Mouse (Mus musculus) forebrain, embryonic 11.5 days (tissue): ENCODE results near the gene Slc25a22. TPM values are rescaled to one million over a fixed set of nuclear protein-coding genes. Genes with fewer than 3 reads are reported as not detected.
"Not testable (repeated sequence)": the region's sequence is repeated elsewhere in the genome, so short reads cannot be mapped to it uniquely, and the experiment has no call there.

Experiments used
- ATAC-seq: fragments of 200-750 bp; cut with Nextera tagmentation; replicated peaks from 2 replicates; pipeline ENCODE4 v1.8.0; 2017; ENCODE audit warnings: moderate TSS enrichment; ENCODE audit not compliant: low FRiP score
- DNase-seq: peaks from one replicate; pipeline ENCODE4 v3.0.0-alpha.2; 2017; ENCODE audit warnings: low spot score
- H3K27ac ChIP-seq: fragments of 300-500 bp; sonication (generic); 2 replicates; pipeline ENCODE4 v1.5.1; 2014; ENCODE audit warnings: low read depth, low read length
- H3K27me3 ChIP-seq: fragments of 300-500 bp; sonication (generic); 2 replicates; pipeline ENCODE4 v1.6.1; 2014; ENCODE audit warnings: mild to moderate bottlenecking, low read length, mixed read lengths; ENCODE audit not compliant: control insufficient read depth, insufficient read depth
- H3K36me3 ChIP-seq: fragments of 300-500 bp; sonication (generic); 2 replicates; pipeline ENCODE4 v1.6.1; 2014; ENCODE audit warnings: mild to moderate bottlenecking, low read length, moderate library complexity, mixed read lengths; ENCODE audit not compliant: control insufficient read depth, insufficient read depth
- H3K4me1 ChIP-seq: fragments of 300-500 bp; sonication (generic); replicated peaks from 2 replicates; pipeline ENCODE4 v1.6.1; 2014; ENCODE audit warnings: low read length, mixed read lengths; ENCODE audit not compliant: control insufficient read depth, insufficient read depth
- H3K4me2 ChIP-seq: fragments of 300-500 bp; sonication (generic); 2 replicates; pipeline ENCODE4 v1.6.1; 2014; ENCODE audit warnings: low read depth, mild to moderate bottlenecking, low read length, moderate library complexity, mixed read lengths; ENCODE audit not compliant: severe bottlenecking
- H3K4me3 ChIP-seq: fragments of 300-500 bp; sonication (generic); 2 replicates; pipeline ENCODE4 v1.5.1; 2014; ENCODE audit warnings: low read depth, low read length
- H3K9ac ChIP-seq: fragments of 300-500 bp; sonication (generic); 2 replicates; pipeline ENCODE4 v1.6.1; 2014; ENCODE audit warnings: low read length
- H3K9me3 ChIP-seq: fragments of 300-500 bp; sonication (generic); 2 replicates; pipeline ENCODE4 v1.6.1; 2016; ENCODE audit warnings: low read length, mixed read lengths; ENCODE audit not compliant: control insufficient read depth
- WGBS: fragments of 180-500 bp; shearing (Covaris S2); extraction: QIAGEN DNeasy Blood & Tissue Kit; methylation state at CpG from one replicate; pipeline ENCODE4 v1.1.7; 2014; 5-methylcytosine and 5-hydroxymethylcytosine counted together
- polyA plus RNA-seq: library from polyadenylated mRNA; unstranded; fragments of >200 nt; fragmentation: Nextera tagmentation; extraction: Ambion mirVana; gene quantifications from 2 replicates; pipeline ENCODE4 v1.2.1, GENCODE M21; 2014

The Slc25a22 gene
- polyA plus RNA-seq, 1 experiment from 2014 or later: 46.0 TPM

- no peak overlapping the region for H3K9ac ChIP-seq
- H3K27me3 ChIP-seq: no peaks in the 10 kb centered on the region
- H3K36me3 ChIP-seq: peaks cover 3% of the 10 kb centered on the region; the same call in 1 of the 2 replicates
- WGBS: 94% methylated on average over 8 of the region's 8 CpGs
- DNase-seq (peak; percentile 40), ATAC-seq (no peak)
- 0 out of 2 replicates have a peak, but pooled peaks cover 3% of the 10 kb centered on the region for H3K4me1 ChIP-seq
- no peak overlapping the region for H3K27ac ChIP-seq
- no peak overlapping the region for H3K4me3 ChIP-seq
- H3K9me3 ChIP-seq: no peaks in the 10 kb centered on the region
- H3K4me2 ChIP-seq: no peak overlapping the region
Measured at GRCm38 (mm10) chr7:141410631-141411030, 27.1 kb downstream of the Slc25a22 start.

GRCm38 (mm10) chr7:141408833-141409232 lies 28.9 kb downstream of the Slc25a22 start:
- 15% methylated on average over 11 of the region's 11 CpGs for WGBS
- H3K4me3 ChIP-seq: no peak overlapping the region
- ATAC-seq: peak; percentile 73
- H3K4me1 ChIP-seq: 0 out of 2 replicates have a peak, but pooled peaks cover 3% of the 10 kb centered on the region
- no peak overlapping the region for H3K9ac ChIP-seq
- H3K9me3 ChIP-seq: no peaks in the 10 kb centered on the region
- H3K27me3 ChIP-seq: no peaks in the 10 kb centered on the region
- H3K27ac ChIP-seq: no peak overlapping the region
- no peak overlapping the region for H3K4me2 ChIP-seq
- H3K36me3 ChIP-seq: peaks cover 3% of the 10 kb centered on the region; the same call in 1 of the 2 replicates
- DNase-seq: peak; percentile 93

GRCm38 (mm10) chr7:141407670-141408069 lies 30.0 kb downstream of the Slc25a22 start:
- not testable (repeated sequence) for H3K27ac ChIP-seq, DNase-seq, ATAC-seq, H3K4me1 ChIP-seq, H3K9ac ChIP-seq, H3K4me3 ChIP-seq, H3K27me3 ChIP-seq, H3K36me3 ChIP-seq, H3K9me3 ChIP-seq, H3K4me2 ChIP-seq
- 95% methylated on average over 7 of the region's 7 CpGs for WGBS

- Histone ChIP-seq H3K9me3 (no peaks in the 10 kb centered on the region), H3K4me1 (no peaks in the 10 kb centered on the region), H3K36me3 (peaks cover 3% of the 10 kb centered on the region), H3K9ac (no peak overlapping the region), H3K27ac (no peak overlapping the region), H3K4me2 (no peak overlapping the region), H3K27me3 (no peaks in the 10 kb centered on the region), H3K4me3 (no peak overlapping the region)
- WGBS: 86% methylated on average over 4 of the region's 4 CpGs
- ATAC-seq (no peak), DNase-seq (no peak)
Measured at GRCm38 (mm10) chr7:141405466-141405865, 32.2 kb downstream of the Slc25a22 start.

GRCm38 (mm10) chr7:141403305-141403704 lies 34.4 kb downstream of the Slc25a22 start:
- DNase-seq: peak; percentile 74
- WGBS: 49% methylated on average over 5 of the region's 5 CpGs
- H3K27me3 ChIP-seq: no peaks in the 10 kb centered on the region
- H3K4me2 ChIP-seq: no peak overlapping the region
- H3K9me3 ChIP-seq: no peaks in the 10 kb centered on the region
- no peak overlapping the region for H3K9ac ChIP-seq
- peaks cover 11% of the 10 kb centered on the region for H3K36me3 ChIP-seq
- H3K4me1 ChIP-seq: no peaks in the 10 kb centered on the region
- H3K27ac ChIP-seq: no peak overlapping the region
- ATAC-seq: peak; percentile 63; the same call in 1 of the 2 replicates
- no peak overlapping the region for H3K4me3 ChIP-seq

- Histone ChIP-seq H3K9ac (no peak overlapping the region), H3K27ac (no peak overlapping the region), H3K4me3 (no peak overlapping the region), H3K36me3 (peaks cover 8% of the 10 kb centered on the region; the same call in 1 of the 2 replicates), H3K9me3 (no peaks in the 10 kb centered on the region), H3K4me1 (peaks cover 5% of the 10 kb centered on the region; the same call in 1 of the 2 replicates), H3K27me3 (no peaks in the 10 kb centered on the region), H3K4me2 (no peak overlapping the region)
- ATAC-seq (no peak), DNase-seq (no peak)
- WGBS: 76% methylated on average over 1 of the region's 1 CpGs
Measured at GRCm38 (mm10) chr7:141395348-141395747, 42.3 kb downstream of the Slc25a22 start.

GRCm38 (mm10) chr7:141394771-141395170 lies 42.9 kb downstream of the Slc25a22 start:
- no peaks in the 10 kb centered on the region for H3K9me3 ChIP-seq
- H3K4me3 ChIP-seq: no peak overlapping the region
- H3K9ac ChIP-seq: no peak overlapping the region
- peak; percentile 89 for DNase-seq
- peaks cover 5% of the 10 kb centered on the region; the same call in 1 of the 2 replicates for H3K4me1 ChIP-seq
- no peak overlapping the region for H3K4me2 ChIP-seq
- no peak for ATAC-seq
- H3K27ac ChIP-seq: no peak overlapping the region
- peaks cover 6% of the 10 kb centered on the region; the same call in 1 of the 2 replicates for H3K36me3 ChIP-seq
- no peaks in the 10 kb centered on the region for H3K27me3 ChIP-seq
- 15% methylated on average over 6 of the region's 6 CpGs for WGBS

- Histone ChIP-seq H3K27me3 (no peaks in the 10 kb centered on the region), H3K9ac (no peak overlapping the region), H3K4me1 (peaks cover 5% of the 10 kb centered on the region; the same call in 1 of the 2 replicates), H3K9me3 (no peaks in the 10 kb centered on the region), H3K36me3 (peaks cover 6% of the 10 kb centered on the region; the same call in 1 of the 2 replicates), H3K4me3 (no peak overlapping the region), H3K4me2 (no peak overlapping the region), H3K27ac (no peak overlapping the region)
- ATAC-seq (no peak), DNase-seq (no peak)
- 91% methylated on average over 7 of the region's 7 CpGs for WGBS
Measured at GRCm38 (mm10) chr7:141394158-141394557, 43.5 kb downstream of the Slc25a22 start.
